Mouse (Mus musculus) 416B (cell line): ENCODE measurements around the gene Srpx2.

Experiments used
- DNase-seq: peaks from one replicate; pipeline ENCODE4 v3.0.0; 2011; ENCODE audit warnings: low read depth

Srpx2 gene

GRCm38 (mm10) chrX:133908261-133908660 is at the start of gene Srpx2:
Srpx2 (plus strand) TSS chrX:133908426.
- no peak for DNase-seq

DNA sequence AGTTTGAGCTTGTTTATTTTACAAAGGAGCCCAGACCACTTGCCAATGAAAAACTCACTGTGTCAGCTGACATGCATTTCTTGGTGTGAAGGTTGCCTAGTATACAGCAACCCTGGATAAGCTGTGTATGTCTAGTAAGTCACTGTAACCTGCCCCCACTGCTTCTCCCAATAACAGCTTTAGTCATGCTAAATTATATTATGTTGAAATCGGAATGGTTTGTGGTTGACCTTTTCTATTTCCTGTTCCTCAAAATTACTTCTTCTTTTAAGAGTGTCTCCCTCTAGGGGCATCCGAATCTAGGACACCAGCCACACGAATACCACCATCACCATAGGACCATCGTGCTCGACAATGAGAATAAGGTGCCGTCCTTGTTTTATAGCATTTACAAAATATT is 38.5 kb upstream of the Srpx2 start:
- DNase-seq: peak; percentile 77

GRCm38 (mm10) chrX:133887308-133887707 is 20.9 kb upstream of the Srpx2 start:
- peak; percentile 13 for DNase-seq

DNA sequence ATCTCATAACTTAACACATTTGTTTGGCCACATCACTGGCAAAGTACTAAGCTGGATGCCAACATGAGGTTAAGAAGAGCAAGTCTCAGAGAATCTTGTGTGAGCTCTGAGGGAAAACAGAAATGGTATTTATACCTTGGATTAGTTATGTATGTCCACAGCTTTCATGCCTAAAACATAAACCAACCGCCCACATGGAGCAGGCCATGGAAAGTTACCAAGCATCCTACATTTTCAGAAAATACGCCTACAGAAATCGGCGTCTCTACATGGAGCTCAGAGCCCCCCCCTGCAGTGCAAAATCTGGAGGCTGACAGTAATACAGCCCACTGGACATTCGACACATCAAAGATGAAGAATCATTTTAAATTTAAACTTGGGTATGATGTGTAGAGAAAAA is 20.1 kb upstream of the Srpx2 start:
- DNase-seq: no peak

GRCm38 (mm10) chrX:133898014-133898542 is 10.1 kb upstream of the Srpx2 start, which contains the start of gene Tspan6:
Tspan6 (minus strand) TSS chrX:133898429.
- DNase-seq: no peak

- no peak for DNase-seq
These were observed 3.3 kb downstream of the Srpx2 start for GRCm38 (mm10) chrX:133911397-133912103.

GRCm38 (mm10) chrX:133913006-133913405 is 4.8 kb downstream of the Srpx2 start:
- no peak for DNase-seq

DNA sequence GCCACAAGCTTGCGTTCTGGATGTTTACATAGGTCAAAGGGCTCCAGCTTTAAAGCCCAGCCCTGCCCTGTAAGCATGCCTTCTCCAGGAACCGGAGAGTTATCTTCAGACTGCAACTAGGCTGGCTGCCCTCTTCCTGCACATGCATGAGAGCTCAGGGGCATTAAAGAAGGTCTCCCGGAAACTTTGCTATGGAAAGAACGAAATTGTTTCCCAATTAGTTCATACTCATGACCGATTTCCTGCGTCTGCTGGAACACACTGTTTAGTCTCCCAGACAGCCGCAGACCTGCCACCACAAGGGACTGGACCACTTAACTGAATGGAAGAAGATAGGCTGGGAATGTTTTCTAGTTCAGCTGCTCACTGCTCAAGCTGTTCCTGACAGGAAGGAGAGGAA is 6.0 kb downstream of the Srpx2 start:
- no peak for DNase-seq

DNA sequence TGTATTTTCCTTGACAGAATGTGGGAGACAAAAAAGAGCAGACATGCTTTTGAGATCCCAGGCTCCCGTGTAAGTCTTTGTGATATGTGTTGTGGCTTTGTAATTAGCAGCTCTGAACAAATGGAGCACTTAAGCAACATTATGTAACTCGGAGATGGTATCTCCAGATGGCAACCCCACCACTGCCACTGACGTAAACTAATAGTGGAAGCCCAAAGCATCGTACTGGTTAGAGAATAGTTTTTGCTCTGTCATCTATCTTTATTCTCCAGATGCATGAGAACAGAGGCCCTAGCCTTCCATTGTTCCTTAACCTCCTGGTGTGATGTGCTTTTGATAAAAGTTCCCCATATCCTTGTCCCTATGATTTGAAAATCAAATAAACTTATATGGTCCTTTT is 13.0 kb downstream of the Srpx2 start:
- DNase-seq: no peak

GRCm38 (mm10) chrX:133926760-133927159 is 18.5 kb downstream of the Srpx2 start:
- DNase-seq: no peak

DNA sequence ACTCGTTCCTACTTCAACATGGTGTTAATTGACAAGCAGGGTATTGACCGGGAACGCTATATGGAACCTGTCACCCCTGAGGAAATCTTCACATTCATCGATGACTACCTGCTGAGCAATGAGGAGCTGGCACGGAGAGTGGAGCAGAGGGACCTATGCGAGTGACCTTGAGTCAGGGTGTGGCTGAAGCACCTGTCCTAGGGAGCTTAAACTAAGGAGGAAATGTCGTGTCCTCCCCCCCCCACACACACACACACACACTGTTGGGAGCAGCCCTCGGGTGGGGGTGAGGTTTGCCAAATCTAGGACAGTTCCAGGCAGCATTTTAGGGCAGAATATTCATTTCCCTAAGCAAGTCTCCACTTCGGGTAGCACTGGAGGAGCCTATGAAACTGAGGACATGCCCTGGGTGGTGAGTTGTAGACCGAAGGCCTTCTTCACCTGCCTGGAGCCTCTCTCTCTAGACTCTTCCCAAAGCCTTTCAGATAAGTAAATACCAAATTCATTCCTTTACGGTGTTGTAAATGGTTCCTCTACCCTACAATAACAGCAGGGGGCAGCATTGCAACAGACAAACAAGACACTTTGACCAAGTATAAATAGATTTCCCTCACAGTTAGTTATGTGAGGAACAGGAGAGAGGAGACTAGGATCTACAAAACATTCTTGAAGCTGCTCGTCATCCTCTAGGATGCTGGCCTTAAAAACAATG is 23.2 kb downstream of the Srpx2 start:
- DNase-seq: peak; percentile 68

DNA sequence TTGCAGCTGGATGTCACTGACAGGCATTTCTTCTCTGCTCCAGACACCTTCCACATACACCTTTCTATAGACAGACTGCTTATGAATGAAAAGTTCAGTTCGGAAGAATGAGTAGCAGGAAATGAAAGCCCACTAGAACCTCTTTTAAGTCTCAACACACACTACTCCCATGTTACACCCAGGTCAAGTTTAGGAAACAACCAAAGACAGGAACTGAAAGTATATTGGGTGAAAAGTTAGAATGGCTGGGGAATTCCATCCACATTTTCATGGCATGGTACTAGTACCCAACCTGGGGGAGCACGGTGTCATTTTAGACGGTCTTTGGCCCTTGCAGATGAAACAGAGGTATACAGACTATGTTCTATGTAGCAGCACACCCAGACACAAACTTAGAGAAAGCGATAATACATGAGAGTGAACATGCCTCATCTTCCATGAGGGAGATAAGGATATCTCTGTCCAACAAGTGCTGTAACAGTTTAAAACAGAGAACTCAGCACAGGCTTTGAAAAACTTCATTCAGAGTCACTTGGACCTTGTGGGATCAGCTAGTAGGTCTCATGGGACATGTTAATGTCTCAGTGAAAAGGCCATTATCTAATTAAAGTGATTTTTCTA is 28.5 kb downstream of the Srpx2 start:
- DNase-seq: no peak

DNA sequence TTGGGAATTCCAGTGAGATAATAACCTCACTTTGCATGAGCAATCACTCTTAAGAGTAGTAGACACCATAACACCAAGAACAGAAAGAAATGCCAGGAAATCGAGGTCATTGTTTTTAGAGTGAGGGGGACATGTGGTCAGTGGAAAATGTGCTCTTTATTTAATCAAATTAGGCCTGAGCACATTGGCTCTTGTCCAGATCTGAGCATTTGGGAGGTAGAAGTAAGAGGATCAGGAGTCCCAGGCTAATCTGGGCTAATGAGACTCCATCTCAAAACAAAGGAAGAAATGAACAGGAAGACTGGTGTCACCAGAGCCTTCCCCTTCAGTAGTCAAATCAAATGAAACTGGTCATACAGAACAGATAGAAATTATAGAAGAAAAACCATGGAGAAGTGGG is 31.3 kb downstream of the Srpx2 start:
- no peak for DNase-seq

DNA sequence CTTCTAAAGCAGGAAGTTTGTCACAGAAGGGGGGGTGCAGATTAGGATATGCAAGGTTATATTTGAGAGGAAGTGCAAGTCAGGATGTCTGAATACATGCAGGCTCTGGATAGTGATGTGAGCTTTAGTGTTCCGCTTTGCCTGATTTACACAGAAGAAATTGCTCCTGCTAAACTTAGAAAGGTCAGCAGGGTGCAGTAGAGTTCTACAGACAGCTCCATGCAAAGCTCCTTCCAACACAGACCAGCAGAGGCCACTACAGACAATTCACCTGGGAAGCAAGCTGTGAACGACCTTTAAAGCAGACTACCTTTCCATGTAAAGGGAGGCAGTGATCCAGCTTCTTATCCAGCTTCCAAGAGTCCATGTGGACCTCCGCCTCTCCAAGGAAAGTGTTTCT is 39.2 kb downstream of the Srpx2 start:
- peak; percentile 59 for DNase-seq

GRCm38 (mm10) chrX:133954661-133955060 is 46.4 kb downstream of the Srpx2 start:
- DNase-seq: no peak

DNA sequence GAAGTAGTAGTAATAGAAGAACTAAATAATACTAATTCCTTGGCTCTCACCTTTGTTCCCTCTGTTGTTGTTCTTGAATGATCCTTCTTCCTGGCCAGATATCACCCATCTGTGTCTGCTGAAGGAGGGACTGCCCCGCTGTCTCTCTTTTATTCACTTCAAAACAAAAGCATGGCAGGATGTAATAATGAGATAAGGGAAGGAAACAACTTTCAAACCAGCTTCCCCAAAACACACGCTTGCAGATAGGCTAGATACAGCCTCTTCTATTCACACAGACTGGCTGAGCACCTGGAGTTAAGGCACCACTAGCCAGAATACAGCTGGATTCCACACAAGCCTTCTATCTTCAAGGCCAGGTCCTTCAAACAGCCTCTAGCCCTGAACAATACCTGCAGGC is 52.4 kb downstream of the Srpx2 start:
- DNase-seq: peak; percentile 7

GRCm38 (mm10) chrX:133964615-133965014 is 56.4 kb downstream of the Srpx2 start:
- no peak for DNase-seq

DNA sequence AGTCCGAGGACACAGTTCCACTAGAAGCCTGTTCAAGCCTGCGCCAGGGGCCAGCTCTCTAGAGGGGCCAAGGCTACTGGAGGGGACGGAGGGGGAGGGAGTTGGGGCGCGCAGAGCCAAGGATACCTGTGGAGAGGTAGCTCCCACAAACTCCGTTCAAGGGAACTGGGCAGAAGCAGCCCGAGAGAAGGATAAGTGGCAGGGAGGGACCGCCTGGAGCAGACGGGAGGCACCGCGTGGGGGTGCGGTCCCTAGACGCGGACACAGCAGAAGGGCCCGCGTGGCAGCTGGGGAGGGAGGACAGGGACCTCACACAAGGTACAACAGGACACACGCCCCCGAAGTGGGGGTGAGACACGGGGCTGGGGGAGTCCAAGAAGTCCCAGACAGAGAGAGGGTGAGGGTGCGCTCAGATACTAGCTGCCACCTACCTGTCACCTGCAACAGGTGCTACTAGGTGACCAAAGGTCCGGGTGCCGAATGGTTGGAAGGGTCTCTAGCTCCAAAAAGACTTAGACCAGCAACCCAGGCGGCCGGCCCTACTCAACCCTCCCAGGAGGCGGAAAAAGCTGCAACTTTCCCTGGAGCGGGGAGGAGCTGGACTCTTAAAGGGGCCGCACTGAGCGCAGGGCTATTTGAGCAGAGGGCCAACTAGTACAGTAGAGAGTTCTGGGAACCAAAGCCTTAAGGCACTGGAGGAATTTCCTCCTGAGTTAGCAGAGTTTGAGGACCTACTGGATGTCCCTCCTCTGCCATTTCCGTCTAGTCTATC is 73.2 kb downstream of the Srpx2 start, which contains the start of gene Sytl4:
TSS of gene Sytl4 (minus strand) at position 582 of the 772 bp plus-strand sequence.
- DNase-seq: no peak
